Mouse (Mus musculus): Measurements from ENCODE around the gene Atic. TPM values are rescaled to one million over a fixed set of nuclear protein-coding genes. Genes with fewer than 3 reads are reported as not detected.

The Atic gene
- polyA plus RNA-seq, 1 experiment, result 10.4 TPM

GRCm38 (mm10) chr1:71586658-71587057, 29.7 kb downstream of the Atic start:
- peaks cover 5% of the 10 kb centered on the region for H3K36me3 ChIP-seq (replicated peaks; ENCODE audit: low read length)
- H3K4me3 ChIP-seq (replicated peaks), result no peak overlapping the region
- H3K4me1 ChIP-seq, result no peaks in the 10 kb centered on the region
- H3K9me3 ChIP-seq, result peaks cover 24% of the 10 kb centered on the region
- TF ChIP-seq FLI1 (IDR thresholded peaks at IDR 0.05; ENCODE audit: low read length) (no peak), GATA1 (IDR thresholded peaks at IDR 0.05; ENCODE audit: borderline replicate concordance, low read length) (no peak)
- H3K27me3 ChIP-seq (replicated peaks), result no peaks in the 10 kb centered on the region

- Histone ChIP-seq H3K36me3 (replicated peaks; ENCODE audit: low read length) (no peaks in the 10 kb centered on the region), H3K4me1 (no peaks in the 10 kb centered on the region), H3K4me3 (replicated peaks) (no peak overlapping the region), H3K9me3 (peaks cover 31% of the 10 kb centered on the region), H3K27me3 (replicated peaks) (no peaks in the 10 kb centered on the region)
- no peak for TF ChIP-seq GATA1 (IDR thresholded peaks at IDR 0.05; ENCODE audit: borderline replicate concordance, low read length)
- no peak for TF ChIP-seq FLI1 (IDR thresholded peaks at IDR 0.05; ENCODE audit: low read length)
Measured at GRCm38 (mm10) chr1:71590038-71590437, 33.1 kb downstream of the Atic start.

GRCm38 (mm10) chr1:71593184-71593583, 36.2 kb downstream of the Atic start:
- peaks cover 42% of the 10 kb centered on the region for H3K9me3 ChIP-seq
- no peaks in the 10 kb centered on the region for H3K36me3 ChIP-seq (replicated peaks; ENCODE audit: low read length)
- no peak for TF ChIP-seq FLI1 (IDR thresholded peaks at IDR 0.05; ENCODE audit: low read length)
- TF ChIP-seq GATA1 (IDR thresholded peaks at IDR 0.05; ENCODE audit: borderline replicate concordance, low read length), result no peak
- H3K4me1 ChIP-seq, result no peaks in the 10 kb centered on the region
- H3K27me3 ChIP-seq (replicated peaks), result no peaks in the 10 kb centered on the region
- H3K4me3 ChIP-seq (replicated peaks), result no peak overlapping the region

- no peaks in the 10 kb centered on the region for H3K27me3 ChIP-seq (replicated peaks)
Measured at GRCm38 (mm10) chr1:71594268-71594667, 37.3 kb downstream of the Atic start.

GRCm38 (mm10) chr1:71595365-71595764, 38.4 kb downstream of the Atic start:
- Histone ChIP-seq H3K36me3 (replicated peaks; ENCODE audit: low read length) (no peaks in the 10 kb centered on the region), H3K27me3 (replicated peaks) (no peaks in the 10 kb centered on the region), H3K4me1 (no peaks in the 10 kb centered on the region), H3K9me3 (peaks cover 42% of the 10 kb centered on the region), H3K4me3 (replicated peaks) (no peak overlapping the region)
- no peak for TF ChIP-seq FLI1 (IDR thresholded peaks at IDR 0.05; ENCODE audit: low read length)
- TF ChIP-seq GATA1 (IDR thresholded peaks at IDR 0.05; ENCODE audit: borderline replicate concordance, low read length), result no peak

More at GRCm38 (mm10) chr1:71594268-71594667, 37.3 kb downstream of the Atic start:
- TF ChIP-seq GATA1 (IDR thresholded peaks at IDR 0.05; ENCODE audit: borderline replicate concordance, low read length) (no peak), FLI1 (IDR thresholded peaks at IDR 0.05; ENCODE audit: low read length) (no peak)
- no peaks in the 10 kb centered on the region for H3K4me1 ChIP-seq
- no peak overlapping the region for H3K4me3 ChIP-seq (replicated peaks)
- peaks cover 46% of the 10 kb centered on the region for H3K9me3 ChIP-seq
- H3K36me3 ChIP-seq (replicated peaks; ENCODE audit: low read length), result no peaks in the 10 kb centered on the region

GRCm38 (mm10) chr1:71605751-71606150, 48.8 kb downstream of the Atic start:
- Histone ChIP-seq H3K4me1 (no peaks in the 10 kb centered on the region), H3K36me3 (replicated peaks; ENCODE audit: low read length) (no peaks in the 10 kb centered on the region), H3K4me3 (replicated peaks) (no peak overlapping the region), H3K9me3 (peaks cover 22% of the 10 kb centered on the region), H3K27me3 (replicated peaks) (no peaks in the 10 kb centered on the region)
- no peak for TF ChIP-seq FLI1 (IDR thresholded peaks at IDR 0.05; ENCODE audit: low read length)

- no peak overlapping the region for H3K4me3 ChIP-seq (replicated peaks)
- peaks cover 28% of the 10 kb centered on the region for H3K9me3 ChIP-seq
- H3K4me1 ChIP-seq, result no peaks in the 10 kb centered on the region
- H3K27me3 ChIP-seq (replicated peaks), result no peaks in the 10 kb centered on the region
- no peaks in the 10 kb centered on the region for H3K36me3 ChIP-seq (replicated peaks; ENCODE audit: low read length)
- TF ChIP-seq FLI1 (IDR thresholded peaks at IDR 0.05; ENCODE audit: low read length) (no peak), GATA1 (IDR thresholded peaks at IDR 0.05; ENCODE audit: borderline replicate concordance, low read length) (no peak)
Measured at GRCm38 (mm10) chr1:71606600-71607325, 49.8 kb downstream of the Atic start.

- TF ChIP-seq FLI1 (IDR thresholded peaks at IDR 0.05; ENCODE audit: low read length) (no peak), GATA1 (IDR thresholded peaks at IDR 0.05; ENCODE audit: borderline replicate concordance, low read length) (no peak)
- Histone ChIP-seq H3K4me1 (no peaks in the 10 kb centered on the region), H3K4me3 (replicated peaks) (no peak overlapping the region), H3K36me3 (replicated peaks; ENCODE audit: low read length) (no peaks in the 10 kb centered on the region), H3K9me3 (peaks cover 42% of the 10 kb centered on the region), H3K27me3 (replicated peaks) (no peaks in the 10 kb centered on the region)
Measured at GRCm38 (mm10) chr1:71609057-71609775, 52.3 kb downstream of the Atic start.

GRCm38 (mm10) chr1:71609916-71610315, 53.0 kb downstream of the Atic start:
- no peaks in the 10 kb centered on the region for H3K27me3 ChIP-seq (replicated peaks)
- H3K36me3 ChIP-seq (replicated peaks; ENCODE audit: low read length), result no peaks in the 10 kb centered on the region
- H3K9me3 ChIP-seq, result peaks cover 39% of the 10 kb centered on the region
- TF ChIP-seq GATA1 (IDR thresholded peaks at IDR 0.05; ENCODE audit: borderline replicate concordance, low read length), result no peak
- no peak for TF ChIP-seq FLI1 (IDR thresholded peaks at IDR 0.05; ENCODE audit: low read length)
- no peaks in the 10 kb centered on the region for H3K4me1 ChIP-seq
- H3K4me3 ChIP-seq (replicated peaks), result no peak overlapping the region

- no peak for TF ChIP-seq FLI1 (IDR thresholded peaks at IDR 0.05; ENCODE audit: low read length)
- TF ChIP-seq GATA1 (IDR thresholded peaks at IDR 0.05; ENCODE audit: borderline replicate concordance, low read length), result no peak
- H3K27me3 ChIP-seq (replicated peaks), result no peaks in the 10 kb centered on the region
- no peaks in the 10 kb centered on the region for H3K4me1 ChIP-seq
- H3K9me3 ChIP-seq, result peaks cover 39% of the 10 kb centered on the region
- peak overlapping the region; percentile 25 for H3K4me3 ChIP-seq (replicated peaks)
- H3K36me3 ChIP-seq (replicated peaks; ENCODE audit: low read length), result no peaks in the 10 kb centered on the region
Measured at GRCm38 (mm10) chr1:71612256-71612655, 55.3 kb downstream of the Atic start.
